Mouse (Mus musculus) cerebellum, postnatal 36 days (tissue): ENCODE data around the gene Usp26.

Source experiments
- DNase-seq, 2 experiments: peaks; one replicate each; pipeline ENCODE4 v3.0.0; 2021 to 2022; ENCODE audit warnings: mixed read lengths in 2 of 2

Usp26 gene

GRCm38 (mm10) chrX:51801133-51801532 is at the start of gene Usp26:
TSS of gene Usp26 (minus strand) at chrX:51801233.
- no peak for DNase-seq

- DNase-seq: no peak
Observed at GRCm38 (mm10) chrX:51814466-51815247, 13.6 kb upstream of the Usp26 start.

DNA sequence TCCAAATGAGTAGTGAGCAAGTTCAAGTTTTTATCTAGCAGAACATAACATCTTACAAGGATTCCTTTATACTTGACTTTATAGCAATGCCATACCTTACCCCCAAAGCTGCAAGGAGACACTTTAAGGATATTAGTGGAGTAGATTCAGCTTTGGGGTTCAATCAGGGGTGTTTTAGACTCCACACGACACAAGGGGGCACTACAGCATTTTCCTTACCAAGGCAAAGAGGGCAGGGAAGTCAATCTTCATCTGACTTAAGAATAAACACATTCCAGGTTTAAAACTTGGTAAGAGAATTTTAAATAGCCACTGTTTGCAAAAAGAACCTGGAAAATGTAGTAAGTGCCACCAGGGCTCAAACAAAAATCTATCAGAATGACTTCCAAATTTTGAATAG is 33.6 kb downstream of the Usp26 start:
- no peak for DNase-seq

GRCm38 (mm10) chrX:51736450-51736849 is 64.6 kb downstream of the Usp26 start:
- DNase-seq: peak; percentile 21 to 52

DNA sequence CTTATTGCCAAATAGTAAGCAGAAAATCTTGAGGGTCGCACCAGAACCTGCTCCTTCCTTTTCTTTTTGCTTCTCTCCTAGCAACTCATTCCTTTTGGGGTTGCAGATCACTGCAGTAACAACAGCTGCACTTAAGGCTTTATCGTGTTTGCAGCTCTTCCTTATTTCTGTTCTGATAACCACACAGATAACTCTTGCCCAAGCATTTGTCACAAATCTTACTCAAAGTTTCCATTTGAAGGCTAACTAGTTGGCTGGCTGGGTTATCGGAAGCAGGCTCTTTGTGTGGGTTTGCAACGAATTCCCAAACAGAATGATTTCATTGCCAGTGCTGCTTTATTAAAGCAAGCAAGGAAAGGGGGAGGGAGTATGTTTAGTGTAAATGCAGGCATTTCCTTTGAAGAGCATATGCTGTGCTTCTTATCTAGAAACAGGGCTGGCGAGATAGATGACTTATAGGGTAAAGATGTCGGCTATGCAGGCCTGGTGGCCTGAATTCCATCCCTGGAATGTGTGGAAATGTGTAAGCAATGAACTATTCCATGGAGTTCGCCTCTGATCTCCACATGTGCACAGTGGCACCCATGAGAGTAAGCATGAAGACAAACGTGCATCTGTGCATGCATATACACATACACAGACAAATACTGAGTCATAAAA is 86.8 kb downstream of the Usp26 start:
- no peak for DNase-seq

DNA sequence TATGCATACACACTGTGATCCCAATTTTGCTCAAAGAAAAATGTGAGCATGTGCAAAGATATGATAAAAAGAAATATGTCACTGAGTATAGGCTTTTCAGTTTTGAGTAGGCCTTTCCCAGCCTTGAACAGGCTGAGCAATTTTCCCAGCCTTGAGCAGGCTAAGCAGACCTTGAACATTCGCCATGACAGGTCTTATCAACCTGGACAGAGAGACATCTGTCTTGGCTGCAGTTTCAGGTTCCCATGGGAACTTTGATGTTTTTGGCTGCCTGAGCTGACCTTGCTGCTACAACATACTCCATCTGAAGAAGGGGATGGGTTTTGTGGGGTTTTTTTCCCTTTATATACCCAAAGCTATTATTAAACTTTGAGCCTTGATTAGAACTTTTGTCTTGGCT is 88.0 kb downstream of the Usp26 start:
- no peak for DNase-seq
